Mouse (Mus musculus) skeletal muscle tissue, adult 2 months (tissue): ENCODE results near the gene Zmym3.
A peak's percentile ranks its signal among the peaks of the same experiment; 100 is the strongest.

Experiments
- DNase-seq: peaks from one replicate; pipeline ENCODE4 v3.0.0-alpha.2; 2012; ENCODE audit warnings: low read depth, low spot score

Gene Zmym3

GRCm38 (mm10) chrX:101420700-101421095, at the start of gene Zmym3:
Zmym3 (minus strand) TSS chrX:101420849.
- DNase-seq, result no peak

- DNase-seq, result no peak
These were observed 30.9 kb upstream of the Zmym3 start for GRCm38 (mm10) chrX:101451591-101451990.

GRCm38 (mm10) chrX:101451147-101451546, 30.5 kb upstream of the Zmym3 start:
- no peak for DNase-seq

GRCm38 (mm10) chrX:101448886-101449475, 28.3 kb upstream of the Zmym3 start, which contains the start of gene Itgb1bp2:
Itgb1bp2 (plus strand) TSS chrX:101449088.
- peak; percentile 62 for DNase-seq

GRCm38 (mm10) chrX:101429976-101430375, 9.3 kb upstream of the Zmym3 start:
- no peak for DNase-seq

- DNase-seq, result peak; percentile 94
These were observed 8.7 kb upstream of the Zmym3 start, which contains the start of gene Nono for GRCm38 (mm10) chrX:101429142-101429949. Nono (plus strand) TSS chrX:101429318.

- no peak for DNase-seq
These were observed 8.1 kb upstream of the Zmym3 start for GRCm38 (mm10) chrX:101428785-101429141.

GRCm38 (mm10) chrX:101427774-101428173, 7.1 kb upstream of the Zmym3 start:
- DNase-seq, result peak; percentile 28

- DNase-seq, result no peak
These were observed 2.8 kb upstream of the Zmym3 start for GRCm38 (mm10) chrX:101423462-101423861.

- DNase-seq, result peak; percentile 86
These were observed 637 bp downstream of the Zmym3 start for GRCm38 (mm10) chrX:101419725-101420699.

GRCm38 (mm10) chrX:101418946-101419724, 1.5 kb downstream of the Zmym3 start:
- peak; percentile 10 for DNase-seq

GRCm38 (mm10) chrX:101396459-101396858, 24.2 kb downstream of the Zmym3 start:
- no peak for DNase-seq

- no peak for DNase-seq
These were observed 26.3 kb downstream of the Zmym3 start for GRCm38 (mm10) chrX:101394341-101394740.

GRCm38 (mm10) chrX:101388866-101389537, 31.6 kb downstream of the Zmym3 start:
- DNase-seq, result no peak

GRCm38 (mm10) chrX:101386222-101386621, 34.4 kb downstream of the Zmym3 start:
- DNase-seq, result no peak

GRCm38 (mm10) chrX:101384439-101385137, 36.1 kb downstream of the Zmym3 start:
- DNase-seq, result no peak

- no peak for DNase-seq
These were observed 37.2 kb downstream of the Zmym3 start for GRCm38 (mm10) chrX:101383455-101383854.

GRCm38 (mm10) chrX:101379744-101380143, 40.9 kb downstream of the Zmym3 start:
- DNase-seq, result no peak

GRCm38 (mm10) chrX:101377076-101377475, 43.6 kb downstream of the Zmym3 start:
- DNase-seq, result no peak
